Mouse (Mus musculus) myocyte (in vitro differentiated cells): ENCODE data around the gene Psmb10.

Experiments used
- MAX ChIP-seq: IDR thresholded peaks from one replicate; pipeline ENCODE4 v1.6.1; 2011; ENCODE audit warnings: low read depth, mild to moderate bottlenecking, control low read depth
- MYOD1 ChIP-seq, 3 experiments: IDR thresholded peaks; one replicate each; pipeline ENCODE4 v1.6.1; 2011; ENCODE audit warnings: control low read depth in 2 of 3, low read depth in 2 of 3, mild to moderate bottlenecking in 2 of 3, moderate library complexity in 1 of 3; ENCODE audit not compliant: insufficient read length in 2 of 3, control insufficient read depth in 1 of 3
- MYOG ChIP-seq, 3 experiments: IDR thresholded peaks; one replicate each; pipeline ENCODE4 v1.6.1; 2011; ENCODE audit warnings: control low read depth in 2 of 3, low read depth in 2 of 3, mild to moderate bottlenecking in 2 of 3; ENCODE audit not compliant: insufficient read length in 2 of 3, control insufficient read depth in 1 of 3, insufficient read depth in 1 of 3
- POLR2A ChIP-seq: IDR thresholded peaks from one replicate; pipeline ENCODE4 v1.6.1; 2011; ENCODE audit warnings: low read depth, mild to moderate bottlenecking, control low read depth, moderate library complexity; ENCODE audit not compliant: insufficient read length
- POLR2AphosphoS2 ChIP-seq: IDR thresholded peaks from one replicate; pipeline ENCODE4 v1.6.1; 2011; ENCODE audit warnings: low read depth, control low read depth; ENCODE audit not compliant: insufficient read length
- REST ChIP-seq: IDR thresholded peaks from one replicate; pipeline ENCODE4 v1.6.1; 2011; ENCODE audit warnings: mild to moderate bottlenecking, control low read depth, moderate library complexity; ENCODE audit not compliant: insufficient read depth, insufficient read length
- TCF12 ChIP-seq: IDR thresholded peaks from one replicate; pipeline ENCODE4 v1.6.1; 2011; ENCODE audit warnings: mild to moderate bottlenecking, control low read depth; ENCODE audit not compliant: poor library complexity, insufficient read depth, severe bottlenecking
- USF1 ChIP-seq: IDR thresholded peaks from one replicate; pipeline ENCODE4 v1.6.1; 2011; ENCODE audit warnings: low read depth, mild to moderate bottlenecking, control low read depth, moderate library complexity

DNA sequence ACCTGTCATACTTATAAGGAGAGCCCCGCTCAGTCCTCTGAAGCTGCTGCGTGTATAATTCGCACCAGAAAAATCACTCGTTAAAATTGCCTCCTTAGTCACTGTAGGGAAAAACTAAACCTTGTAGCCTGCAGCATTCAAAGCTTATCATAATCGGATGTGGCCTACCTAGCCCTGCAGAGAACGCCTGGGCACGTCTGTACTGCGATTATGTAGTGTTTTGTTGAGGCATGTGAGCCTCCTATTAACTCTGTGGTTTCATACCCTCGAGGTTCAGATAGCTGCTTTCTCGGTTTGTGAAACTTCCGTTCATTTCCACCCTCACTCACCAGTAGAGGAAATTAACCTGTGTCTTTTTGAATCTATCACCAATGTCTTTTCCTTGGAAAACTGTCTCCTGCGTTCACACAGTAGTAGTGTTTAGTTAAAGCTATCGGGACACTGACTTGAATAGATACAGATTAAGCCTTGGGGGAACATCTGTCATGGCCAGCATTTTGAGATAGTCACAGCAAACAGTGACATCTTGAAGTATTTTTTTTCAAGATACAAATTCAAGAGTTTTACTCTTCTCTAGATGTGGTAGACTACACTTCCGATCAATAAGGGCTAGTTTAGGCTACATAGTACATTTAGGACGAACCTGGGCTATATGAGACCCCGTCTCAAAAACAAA lies 37.2 kb downstream of the Psmb10 start:
- TF ChIP-seq POLR2A (no peak), MYOG (IDR thresholded peaks at IDR 0.05; ENCODE audit: control insufficient read depth in 1 of 3, insufficient read depth in 1 of 3, insufficient read length in 2 of 3, low read depth in 2 of 3) (no peak), USF1 (no peak), MYOD1 (IDR thresholded peaks at IDR 0.05; ENCODE audit: control insufficient read depth in 1 of 3, insufficient read length in 2 of 3, low read depth in 2 of 3) (no peak), REST (no peak), MAX (no peak), POLR2AphosphoS2 (no peak), TCF12 (no peak)
